Mouse (Mus musculus) C2C12 (cell line): ENCODE data around the gene Fkbp6.

Experiments used
- CEBPB ChIP-seq: IDR thresholded peaks from one replicate; pipeline ENCODE4 v1.6.1; 2011; ENCODE audit warnings: low read depth, mild to moderate bottlenecking, control low read depth, moderate library complexity
- CTCF ChIP-seq: IDR thresholded peaks from one replicate; pipeline ENCODE4 v1.5.1; 2011; ENCODE audit not compliant: control insufficient read depth, insufficient read depth, insufficient read length
- FOSL1 ChIP-seq: IDR thresholded peaks from one replicate; pipeline ENCODE4 v1.8.0; 2011; ENCODE audit warnings: mild to moderate bottlenecking, low read length; ENCODE audit not compliant: poor library complexity, insufficient read depth, severe bottlenecking
- MAX ChIP-seq: IDR thresholded peaks from one replicate; pipeline ENCODE4 v1.6.1; 2011; ENCODE audit warnings: mild to moderate bottlenecking, control low read depth
- MYOD1 ChIP-seq: IDR thresholded peaks from one replicate; pipeline ENCODE4 v1.6.1; 2011; ENCODE audit warnings: low read depth; ENCODE audit not compliant: control insufficient read depth, insufficient read length
- MYOG ChIP-seq: IDR thresholded peaks from one replicate; pipeline ENCODE4 v1.6.1; 2011; ENCODE audit not compliant: control insufficient read depth, insufficient read length; ENCODE audit errors: extremely low read depth
- USF1 ChIP-seq: IDR thresholded peaks from one replicate; pipeline ENCODE4 v1.6.1; 2011; ENCODE audit warnings: low read depth, mild to moderate bottlenecking, control low read depth, moderate library complexity

- TF ChIP-seq CTCF, result no peak
- TF ChIP-seq MAX, result no peak
- no peak for TF ChIP-seq FOSL1
- TF ChIP-seq CEBPB, result no peak
- no peak for TF ChIP-seq MYOG
- TF ChIP-seq USF1, result no peak
- no peak for TF ChIP-seq MYOD1
Observed at GRCm38 (mm10) chr5:135263866-135264503, 85.9 kb downstream of the Fkbp6 start.
